Comparison of ENCODE assay signal across 20 mouse cellular contexts in genomic region chr17:35688347-35689175, GRCm38 (mm10). TPM values are rescaled to one million over a fixed set of nuclear protein-coding genes. Genes with fewer than 3 reads are reported as not detected.
DNase-seq lines count a peak whose midpoint lies in the region; ATAC-seq and TF ChIP-seq lines count a peak whose summit lies in the region.
"Had no signal": no experiment of that assay in that cellular context is flagged by ENCODE, and none has a peak within 500 bp of the region (broad histone marks: within the 10 kb centered on the region; RNA-seq: fewer than 3 reads in every experiment).

No protein-coding gene starts in this region.

- peak; percentile 38 for DNase-seq in A20 (ENCODE audit: low read depth, low spot score)
- DNase-seq in ES-E14 (ENCODE audit: low read depth, low spot score): no peak
- DNase-seq in left cerebral cortex, postnatal 25 days (ENCODE audit: low spot score in 2 of 2): no peak
- DNase-seq in gastrocnemius, postnatal 36 days: no peak
- DNase-seq: adrenal gland, adult 2 months; cerebellum, adult 8-10 months; gastrocnemius, postnatal 25 days; kidney, adult 9 months; right cerebral cortex, postnatal 4 days had no signal

- no peak for ATAC-seq in intestine, postnatal 0 days
- ATAC-seq in intestine, embryonic 16.5 days: no peak
- ATAC-seq in megakaryocyte, adult 5-6 weeks (ENCODE audit: poor library complexity, severe bottlenecking): peak; percentile 67
- ATAC-seq in cerebellum, adult (ENCODE audit: insufficient number of reproducible peaks, low FRiP score, low TSS enrichment): no peak
- ATAC-seq: forebrain, embryonic 16.5 days had no signal

- in situ Hi-C loops in ES-E14 (cut with MboI; ENCODE audit: low sequenced_read_pairs in 2 of 2, unreplicated experiment in 2 of 2): no loop called here

- H3K4me2 ChIP-seq in intestine, postnatal 0 days (replicated peaks; ENCODE audit: low read depth): no peak overlapping the region
- H3K4me2 ChIP-seq in intestine, embryonic 16.5 days (ENCODE audit: low read depth, low read length): no peak overlapping the region
- H3K4me2 ChIP-seq: heart, embryonic 13.5 days; hindbrain, embryonic 12.5 days; neural tube, embryonic 13.5 days had no signal

- H3K9ac ChIP-seq in intestine, postnatal 0 days (ENCODE audit: low read depth, low read length): no peak overlapping the region
- H3K9ac ChIP-seq in intestine, embryonic 16.5 days (ENCODE audit: low read depth, low read length): no peak overlapping the region
- 0 out of 2 replicates have a peak overlapping the region, but pooled peaks have one; percentile 29 for H3K9ac ChIP-seq in ES-E14 (ENCODE audit: insufficient read depth, low read depth, low read length, poor library complexity, severe bottlenecking)
- H3K9ac ChIP-seq: heart, embryonic 13.5 days; hindbrain, embryonic 12.5 days; neural tube, embryonic 13.5 days had no signal

- H3K36me3 ChIP-seq in intestine, postnatal 0 days (ENCODE audit: control insufficient read depth, insufficient read depth): peaks cover 97% of the 10 kb centered on the region
- H3K36me3 ChIP-seq in intestine, embryonic 16.5 days (ENCODE audit: control insufficient read depth, insufficient read depth, low read length): peaks cover 57% of the 10 kb centered on the region
- H3K36me3 ChIP-seq in ES-E14 (ENCODE audit: control insufficient read depth, insufficient read depth, low read length, poor library complexity, severe bottlenecking): peaks cover 18% of the 10 kb centered on the region; the same call in 1 of the 2 replicates

- H3K4me3 ChIP-seq in intestine, postnatal 0 days (ENCODE audit: low read depth, low read length): no peak overlapping the region
- H3K4me3 ChIP-seq in intestine, embryonic 16.5 days (ENCODE audit: low read length): no peak overlapping the region
- H3K4me3 ChIP-seq in ES-E14 (ENCODE audit: insufficient read depth in 1 of 2, low read depth in 1 of 2, low read length in 2 of 2, poor library complexity in 1 of 2, severe bottlenecking in 1 of 2): peak overlapping the region in 1 of 2 experiments; percentile 24; a peak in 2 of 4 replicates
- H3K4me3 ChIP-seq: heart, embryonic 13.5 days; hindbrain, embryonic 12.5 days; midbrain, embryonic 10.5 days; neural tube, embryonic 13.5 days had no signal

- TF ChIP-seq CTCF in intestine, postnatal 0 days (IDR thresholded peaks at IDR 0.05; ENCODE audit: low read depth): no peak

- no peaks in the 10 kb centered on the region for H3K27me3 ChIP-seq in intestine, postnatal 0 days (replicated peaks; ENCODE audit: control insufficient read depth, insufficient read depth, low read length)
- H3K27me3 ChIP-seq in intestine, embryonic 16.5 days (replicated peaks; ENCODE audit: control insufficient read depth, insufficient read depth, low read length): no peaks in the 10 kb centered on the region
- H3K27me3 ChIP-seq: heart, embryonic 13.5 days; hindbrain, embryonic 12.5 days; neural tube, embryonic 13.5 days had no signal

- no peaks in the 10 kb centered on the region for H3K9me3 ChIP-seq in intestine, postnatal 0 days (ENCODE audit: control insufficient read depth)
- no peaks in the 10 kb centered on the region for H3K9me3 ChIP-seq in intestine, embryonic 16.5 days (ENCODE audit: control insufficient read depth, low read length)
- no peaks in the 10 kb centered on the region for H3K9me3 ChIP-seq in ES-E14 (ENCODE audit: control insufficient read depth, insufficient read depth, low read depth, low read length)
- H3K9me3 ChIP-seq: heart, embryonic 13.5 days; hindbrain, embryonic 12.5 days; midbrain, embryonic 10.5 days; neural tube, embryonic 13.5 days had no signal

- intact Hi-C loops in left cerebral cortex, postnatal 25 days (cut with DNase I): no loop called here
- intact Hi-C loops in gastrocnemius, postnatal 36 days (cut with DNase I): no loop called here

- no peaks in the 10 kb centered on the region for H3K4me1 ChIP-seq in intestine, postnatal 0 days (replicated peaks; ENCODE audit: control insufficient read depth, insufficient read depth, low read length)
- no peaks in the 10 kb centered on the region for H3K4me1 ChIP-seq in intestine, embryonic 16.5 days (ENCODE audit: control insufficient read depth, insufficient read depth, low read length)
- H3K4me1 ChIP-seq in ES-E14 (ENCODE audit: control insufficient read depth in 2 of 2, insufficient read depth in 2 of 2, low read length in 2 of 2, poor library complexity in 1 of 2): peaks cover 2 to 12% of the 10 kb centered on the region in 2 experiments; a peak in 3 of 4 replicates
- H3K4me1 ChIP-seq: heart, embryonic 13.5 days had no signal

- H3K27ac ChIP-seq in intestine, postnatal 0 days (ENCODE audit: low read depth, low read length): peak overlapping the region; percentile 21; the same call in 1 of the 2 replicates
- H3K27ac ChIP-seq in intestine, embryonic 16.5 days (ENCODE audit: low read length): no peak overlapping the region
- H3K27ac ChIP-seq in ES-E14 (ENCODE audit: insufficient read depth, low read depth, low read length, poor library complexity, severe bottlenecking): no peak overlapping the region
- H3K27ac ChIP-seq: heart, embryonic 13.5 days; hindbrain, embryonic 12.5 days; midbrain, embryonic 10.5 days; neural tube, embryonic 13.5 days had no signal

- 82% methylated on average over 25 of the region's 25 CpGs for WGBS in intestine, postnatal 0 days
- WGBS in intestine, embryonic 16.5 days: 81% methylated on average over 25 of the region's 25 CpGs

TF ChIP-seq in ES-E14, 5 proteins besides CTCF, POLR2A, EP300 and RAD21:
- no peak for TF ChIP-seq ZNF384 (IDR thresholded peaks at IDR 0.05; ENCODE audit: low read depth, low read length)
- TF ChIP-seq MAFK (IDR thresholded peaks at IDR 0.05; ENCODE audit: insufficient read depth, low read depth, low read length): no peak
- no peak for TF ChIP-seq HCFC1 (IDR thresholded peaks at IDR 0.05; ENCODE audit: borderline replicate concordance, insufficient read depth, low read length)
- TF ChIP-seq ZC3H11A (IDR thresholded peaks at IDR 0.05; ENCODE audit: borderline replicate concordance, low read depth, low read length): no peak
- TF ChIP-seq CHD2 (IDR thresholded peaks at IDR 0.05; ENCODE audit: low read depth, low read length): no peak

RNA-seq across cellular contexts. Expression of gene Gtf2h4, which starts 15.0 kb away (rescaled TPM):
- polyA plus RNA-seq in intestine, postnatal 0 days (2015; fragmentation: Nextera tagmentation; extraction: Ambion mirVana): 16.9 and 18.1 TPM in 2 replicates
- 41.9 and 45.1 TPM in 2 replicates for polyA plus RNA-seq in intestine, embryonic 16.5 days (2015; fragmentation: Nextera tagmentation; extraction: Ambion mirVana)
- 75.3 and 83.0 TPM in 2 replicates for total RNA-seq in ES-E14 (2012; rRNA removed)
- 13.4 and 15.1 TPM in 2 replicates for total RNA-seq in megakaryocyte, adult 5-6 weeks (2015)
- 10.6 and 14.9 TPM in 2 replicates for total RNA-seq in megakaryocyte, adult 5-6 weeks (2017)
- 10 to 100 TPM; 27.7 to 28.9 TPM for total RNA-seq in left cerebral cortex, postnatal 25 days (2021)
- total RNA-seq in gastrocnemius, postnatal 36 days (2021): 10 to 100 TPM; 15.3 to 19.0 TPM

RNA-seq across cellular contexts. Expression of gene Ddr1, which starts 15.9 kb away (rescaled TPM):
- 27.8 and 30.0 TPM in 2 replicates for polyA plus RNA-seq in intestine, postnatal 0 days (2015; fragmentation: Nextera tagmentation; extraction: Ambion mirVana)
- polyA plus RNA-seq in intestine, embryonic 16.5 days (2015; fragmentation: Nextera tagmentation; extraction: Ambion mirVana): 54.1 and 57.1 TPM in 2 replicates
- total RNA-seq in ES-E14 (2012; rRNA removed): 46.0 and 78.8 TPM in 2 replicates
- 0.91 and 1.0 TPM in 2 replicates for total RNA-seq in megakaryocyte, adult 5-6 weeks (2015)
- total RNA-seq in megakaryocyte, adult 5-6 weeks (2017): 0.49 and 1.0 TPM in 2 replicates
- total RNA-seq in left cerebral cortex, postnatal 25 days (2021): 10 to 100 TPM; 51.9 to 55.4 TPM
- total RNA-seq in gastrocnemius, postnatal 36 days (2021): 10 to 100 TPM; 12.7 to 15.0 TPM

RNA-seq across cellular contexts. Expression of gene Vars2, which starts 21.2 kb away (rescaled TPM):
- polyA plus RNA-seq in intestine, postnatal 0 days (2015; fragmentation: Nextera tagmentation; extraction: Ambion mirVana): 6.0 and 6.3 TPM in 2 replicates
- polyA plus RNA-seq in intestine, embryonic 16.5 days (2015; fragmentation: Nextera tagmentation; extraction: Ambion mirVana): 19.3 and 22.8 TPM in 2 replicates
- 58.5 and 90.3 TPM in 2 replicates for total RNA-seq in ES-E14 (2012; rRNA removed)
- 2.1 and 5.3 TPM in 2 replicates for total RNA-seq in megakaryocyte, adult 5-6 weeks (2015)
- 3.3 and 16.9 TPM in 2 replicates for total RNA-seq in megakaryocyte, adult 5-6 weeks (2017)
- 10 to 100 TPM; 31.1 to 32.6 TPM for total RNA-seq in left cerebral cortex, postnatal 25 days (2021)
- total RNA-seq in gastrocnemius, postnatal 36 days (2021): 10 to 100 TPM; 12.5 to 12.9 TPM

RNA-seq across cellular contexts. Expression of gene Mucl3, which starts 45.1 kb away (rescaled TPM):
- 2.8 and 16.7 TPM in 2 replicates for polyA plus RNA-seq in intestine, postnatal 0 days (2015; fragmentation: Nextera tagmentation; extraction: Ambion mirVana)
- polyA plus RNA-seq in intestine, embryonic 16.5 days (2015; fragmentation: Nextera tagmentation; extraction: Ambion mirVana): 0.20 and 0.21 TPM in 2 replicates
- total RNA-seq in ES-E14 (2012; rRNA removed): 0.85 and 1.1 TPM in 2 replicates
- total RNA-seq in megakaryocyte, adult 5-6 weeks (2015): not detected in 2 replicates
- not detected in 2 replicates for total RNA-seq in megakaryocyte, adult 5-6 weeks (2017)
- not detected for total RNA-seq in left cerebral cortex, postnatal 25 days (2021)
- total RNA-seq in gastrocnemius, postnatal 36 days (2021): not detected
- total RNA-seq: adrenal gland, adult 2 months; gastrocnemius, postnatal 25 days; liver, adult 2 months; monocyte, adult 5-6 weeks had no signal
- polyA plus RNA-seq: adrenal gland, adult 2 months; liver, adult 2 months had no signal

Comparison
In these comparisons a context has a peak if more than half of its experiments do, and no peak if none do; other contexts are left out.
1. RNA of gene Ddr1, which starts 15.9 kb away (total RNA-seq): 51.9 to 55.4 TPM in left cerebral cortex, postnatal 25 days, 46.0 to 78.8 TPM in ES-E14 and 12.7 to 15.0 TPM in gastrocnemius, postnatal 36 days; 0.49 to 1.0 TPM in megakaryocyte, adult 5-6 weeks; every median in the first group is over 4 times any median in the second.